Mouse (Mus musculus) lung, adult 2 months (tissue): ENCODE data around the gene Myl4.

Experiments
- CTCF ChIP-seq: fragments of 200-500 bp; IDR thresholded peaks from 2 replicates; pipeline ENCODE4 v1.5.1; 2011; ENCODE audit warnings: mild to moderate bottlenecking, low read length, control low read depth; ENCODE audit not compliant: insufficient read depth
- POLR2A ChIP-seq: fragments of 200-500 bp; IDR thresholded peaks from 2 replicates; pipeline ENCODE4 v1.6.1; 2011; ENCODE audit warnings: low read depth, mild to moderate bottlenecking, control low read depth, low read length, borderline replicate concordance; ENCODE audit errors: extremely low read depth

- TF ChIP-seq CTCF (no peak), POLR2A (no peak)
Measured at GRCm38 (mm10) chr11:104580606-104581005, 30.1 kb downstream of the Myl4 start.
